Mouse (Mus musculus): ENCODE results near the gene Gm10053. TPM values are rescaled to one million over a fixed set of nuclear protein-coding genes. Genes with fewer than 3 reads are reported as not detected.

Gene Gm10053
- polyA plus RNA-seq, 1 experiment = 12.9 TPM

DNA sequence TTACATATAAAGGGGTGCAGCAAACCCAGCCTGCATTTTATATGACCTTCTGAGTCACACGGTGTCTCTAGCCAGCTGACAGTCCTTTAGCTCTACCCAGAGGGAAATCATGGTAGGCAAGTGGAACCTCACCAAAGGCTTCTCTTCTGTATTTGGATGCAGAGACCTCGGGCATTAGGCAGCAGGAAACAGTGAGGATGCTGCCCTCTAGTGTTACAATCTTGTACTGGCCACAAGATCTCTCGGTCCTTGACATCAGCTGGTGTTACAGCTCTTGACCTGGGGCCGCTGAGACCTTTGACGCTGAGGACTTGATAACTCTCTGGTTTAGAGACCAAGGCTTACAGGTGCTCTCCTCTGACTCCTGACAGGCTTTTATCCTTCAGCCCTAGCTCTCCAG is 10.0 kb downstream of the Gm10053 start:
- Histone ChIP-seq H3K36me3 (ENCODE audit: control insufficient read depth, insufficient read depth, low read length) (no peaks in the 10 kb centered on the region), H3K4me3 (ENCODE audit: control insufficient read depth, insufficient read depth, low read length) (no peak overlapping the region), H3K27ac (ENCODE audit: control insufficient read depth, insufficient read depth, low read length) (no peak overlapping the region), H3K4me1 (replicated peaks; ENCODE audit: control insufficient read depth, insufficient read depth, low read length) (no peaks in the 10 kb centered on the region), H3K27me3 (ENCODE audit: control insufficient read depth, insufficient read depth, low read length) (no peaks in the 10 kb centered on the region)
- DNase-seq = peak; percentile 43
- no peak for TF ChIP-seq POLR2A (IDR thresholded peaks at IDR 0.05; ENCODE audit: control insufficient read depth, extremely low read depth, insufficient read depth, low read length, poor library complexity)
- TF ChIP-seq CTCF (IDR thresholded peaks at IDR 0.05; ENCODE audit: borderline replicate concordance, control insufficient read depth, extremely low read depth, insufficient read depth, low read length, poor library complexity) = no peak
- 11% methylated on average over 5 of the region's 5 CpGs for WGBS

DNA sequence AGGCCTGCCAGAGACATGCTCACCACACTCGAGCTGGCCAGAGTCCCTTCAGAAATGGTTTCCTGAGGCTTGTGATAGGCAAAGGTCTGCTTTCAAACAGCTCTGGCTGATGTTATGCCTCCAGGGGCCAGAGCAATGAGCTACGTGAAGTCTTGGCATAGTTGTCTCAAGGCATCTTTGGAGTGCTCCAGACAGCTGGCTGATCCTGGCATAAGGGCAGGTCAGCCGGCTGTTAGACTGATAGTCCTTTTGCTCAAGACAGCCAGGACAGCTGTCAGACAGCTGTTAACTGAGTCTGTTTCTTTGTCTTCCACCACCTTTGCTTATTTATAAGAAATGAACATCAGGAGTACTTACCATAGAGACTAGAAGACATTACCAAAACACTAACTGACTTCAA is 11.4 kb downstream of the Gm10053 start:
- DNase-seq = no peak
- no peaks in the 10 kb centered on the region for H3K36me3 ChIP-seq (ENCODE audit: control insufficient read depth, insufficient read depth, low read length)
- TF ChIP-seq POLR2A (IDR thresholded peaks at IDR 0.05; ENCODE audit: control insufficient read depth, extremely low read depth, insufficient read depth, low read length, poor library complexity) = no peak
- no peak for TF ChIP-seq CTCF (IDR thresholded peaks at IDR 0.05; ENCODE audit: borderline replicate concordance, control insufficient read depth, extremely low read depth, insufficient read depth, low read length, poor library complexity)
- no peaks in the 10 kb centered on the region for H3K27me3 ChIP-seq (ENCODE audit: control insufficient read depth, insufficient read depth, low read length)
- WGBS = 70% methylated on average over 3 of the region's 3 CpGs
- H3K27ac ChIP-seq (ENCODE audit: control insufficient read depth, insufficient read depth, low read length) = no peak overlapping the region
- H3K4me1 ChIP-seq (replicated peaks; ENCODE audit: control insufficient read depth, insufficient read depth, low read length) = no peaks in the 10 kb centered on the region
- no peak overlapping the region for H3K4me3 ChIP-seq (ENCODE audit: control insufficient read depth, insufficient read depth, low read length)

DNA sequence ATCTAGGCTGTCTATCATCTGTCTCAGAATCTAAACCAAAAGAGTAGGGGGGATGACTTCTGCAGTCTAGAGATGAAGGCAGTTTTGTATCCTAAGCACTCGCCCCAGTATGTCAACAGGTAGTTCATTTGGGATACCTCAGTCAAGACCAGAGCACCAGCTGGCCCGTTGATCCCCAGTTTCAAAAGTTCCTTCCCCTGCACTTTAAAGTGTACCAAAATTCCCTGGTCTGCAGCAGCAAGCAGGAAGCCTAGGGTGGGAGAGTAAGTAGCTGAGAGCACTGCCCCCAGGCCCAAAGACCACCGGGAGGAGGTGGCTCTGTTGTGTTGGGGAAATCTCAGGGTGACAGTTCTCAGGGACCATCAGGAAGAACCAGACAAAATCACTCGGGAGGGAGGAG is 21.1 kb downstream of the Gm10053 start:
- no peaks in the 10 kb centered on the region for H3K4me1 ChIP-seq (replicated peaks; ENCODE audit: control insufficient read depth, insufficient read depth, low read length)
- TF ChIP-seq POLR2A (IDR thresholded peaks at IDR 0.05; ENCODE audit: control insufficient read depth, extremely low read depth, insufficient read depth, low read length, poor library complexity) (no peak), CTCF (IDR thresholded peaks at IDR 0.05; ENCODE audit: borderline replicate concordance, control insufficient read depth, extremely low read depth, insufficient read depth, low read length, poor library complexity) (no peak)
- no peak overlapping the region for H3K27ac ChIP-seq (ENCODE audit: control insufficient read depth, insufficient read depth, low read length)
- no peaks in the 10 kb centered on the region for H3K36me3 ChIP-seq (ENCODE audit: control insufficient read depth, insufficient read depth, low read length)
- WGBS = 32% methylated on average over 4 of the region's 4 CpGs
- peaks cover 34% of the 10 kb centered on the region for H3K27me3 ChIP-seq (ENCODE audit: control insufficient read depth, insufficient read depth, low read length)
- H3K4me3 ChIP-seq (ENCODE audit: control insufficient read depth, insufficient read depth, low read length) = no peak overlapping the region
- no peak for DNase-seq

DNA sequence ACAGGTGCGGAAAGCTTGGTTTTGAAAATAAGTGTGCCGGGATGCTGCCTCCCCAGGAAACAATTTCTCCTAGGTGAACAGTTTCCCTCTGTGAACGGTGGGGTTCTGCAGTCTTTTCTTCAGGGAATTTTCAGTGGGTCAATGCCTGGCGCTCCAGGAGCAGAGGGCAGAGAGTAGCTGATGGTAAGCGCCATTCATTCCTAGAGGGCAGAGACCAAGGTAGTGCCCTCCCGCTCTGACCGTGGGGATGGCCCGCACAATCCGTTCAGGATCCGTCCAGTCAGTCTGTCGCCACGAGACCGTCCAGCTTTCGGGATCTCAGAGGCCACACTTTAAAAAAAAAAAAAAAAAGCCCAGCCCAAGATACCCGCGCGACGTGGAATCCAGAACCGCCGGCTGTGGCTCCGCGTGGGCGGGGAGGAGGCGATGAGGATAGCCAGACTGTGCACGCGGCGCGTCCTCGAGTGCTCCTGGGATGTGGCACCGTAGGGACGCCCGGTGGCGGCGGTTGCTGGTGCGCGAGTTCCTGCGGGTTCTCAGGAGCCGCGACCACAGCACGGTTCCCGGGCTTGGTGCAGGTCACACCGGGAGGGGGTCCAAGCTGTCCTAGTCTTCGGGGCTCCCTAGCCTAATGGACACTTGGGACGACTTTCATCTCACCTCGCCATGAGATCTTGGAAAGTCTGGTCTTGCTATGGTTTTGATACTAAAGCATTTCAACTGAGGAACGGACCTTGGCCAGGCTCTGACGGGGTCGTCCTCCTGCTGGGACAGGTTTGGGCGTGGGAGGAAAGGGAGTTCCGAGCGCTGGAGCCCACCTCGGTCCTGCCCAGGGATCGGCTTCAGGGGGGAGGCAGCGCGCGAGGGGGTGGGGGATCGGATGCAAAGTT is 21.8 kb downstream of the Gm10053 start:
- H3K36me3 ChIP-seq (ENCODE audit: control insufficient read depth, insufficient read depth, low read length) = no peaks in the 10 kb centered on the region
- no peak overlapping the region for H3K27ac ChIP-seq (ENCODE audit: control insufficient read depth, insufficient read depth, low read length)
- TF ChIP-seq POLR2A (IDR thresholded peaks at IDR 0.05; ENCODE audit: control insufficient read depth, extremely low read depth, insufficient read depth, low read length, poor library complexity) = no peak
- TF ChIP-seq CTCF (IDR thresholded peaks at IDR 0.05; ENCODE audit: borderline replicate concordance, control insufficient read depth, extremely low read depth, insufficient read depth, low read length, poor library complexity) = no peak
- H3K27me3 ChIP-seq (ENCODE audit: control insufficient read depth, insufficient read depth, low read length) = peaks cover 36% of the 10 kb centered on the region
- H3K4me1 ChIP-seq (replicated peaks; ENCODE audit: control insufficient read depth, insufficient read depth, low read length) = no peaks in the 10 kb centered on the region
- no peak overlapping the region for H3K4me3 ChIP-seq (ENCODE audit: control insufficient read depth, insufficient read depth, low read length)
- DNase-seq = no peak
- WGBS = 8% methylated on average over 57 of the region's 57 CpGs

DNA sequence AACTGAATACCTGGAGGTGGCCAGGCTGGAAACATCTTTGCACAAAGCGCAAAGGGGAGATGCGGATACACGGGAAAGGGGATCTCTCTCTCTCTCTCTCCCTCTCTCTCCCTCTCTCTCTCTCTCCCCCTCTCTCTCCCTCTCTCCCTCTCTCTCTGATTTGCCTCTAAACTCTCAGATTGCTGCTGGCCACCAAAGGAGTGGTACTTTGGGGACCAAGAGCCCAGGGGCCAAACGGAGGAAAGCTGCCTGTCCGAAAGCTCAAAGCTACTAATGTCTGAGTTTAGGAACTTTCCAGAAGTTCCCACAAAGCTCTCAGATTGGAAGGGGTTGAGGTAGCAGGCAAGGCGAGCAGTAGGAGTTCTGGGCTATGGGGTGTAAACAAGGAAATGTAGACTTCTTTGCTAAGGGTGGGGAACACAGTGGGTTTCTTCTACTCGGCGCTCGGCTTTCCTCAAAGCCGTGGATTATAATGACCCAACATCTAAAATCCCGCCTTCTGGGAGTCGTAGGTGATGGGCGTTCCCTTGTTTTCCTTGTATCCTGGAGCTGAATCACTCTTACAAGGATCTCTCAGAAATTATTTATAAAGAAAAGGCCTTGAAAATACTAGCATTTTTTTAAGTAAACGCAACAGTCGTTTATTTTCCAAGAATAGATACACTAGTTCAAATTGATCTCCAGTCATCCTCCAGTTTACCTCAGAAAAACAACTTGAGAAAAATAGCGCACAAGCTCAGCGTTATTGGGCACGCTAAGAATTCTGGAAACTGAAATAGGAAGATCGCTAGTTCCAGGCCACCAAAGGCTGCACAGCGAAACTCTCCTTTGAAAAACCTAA is 22.6 kb downstream of the Gm10053 start:
- no peak overlapping the region for H3K4me3 ChIP-seq (ENCODE audit: control insufficient read depth, insufficient read depth, low read length)
- no peak for DNase-seq
- H3K27me3 ChIP-seq (ENCODE audit: control insufficient read depth, insufficient read depth, low read length) = peaks cover 37% of the 10 kb centered on the region
- no peak overlapping the region for H3K27ac ChIP-seq (ENCODE audit: control insufficient read depth, insufficient read depth, low read length)
- no peaks in the 10 kb centered on the region for H3K4me1 ChIP-seq (replicated peaks; ENCODE audit: control insufficient read depth, insufficient read depth, low read length)
- TF ChIP-seq CTCF (IDR thresholded peaks at IDR 0.05; ENCODE audit: borderline replicate concordance, control insufficient read depth, extremely low read depth, insufficient read depth, low read length, poor library complexity) = no peak
- no peak for TF ChIP-seq POLR2A (IDR thresholded peaks at IDR 0.05; ENCODE audit: control insufficient read depth, extremely low read depth, insufficient read depth, low read length, poor library complexity)
- 11% methylated on average over 20 of the region's 20 CpGs for WGBS
- H3K36me3 ChIP-seq (ENCODE audit: control insufficient read depth, insufficient read depth, low read length) = no peaks in the 10 kb centered on the region

DNA sequence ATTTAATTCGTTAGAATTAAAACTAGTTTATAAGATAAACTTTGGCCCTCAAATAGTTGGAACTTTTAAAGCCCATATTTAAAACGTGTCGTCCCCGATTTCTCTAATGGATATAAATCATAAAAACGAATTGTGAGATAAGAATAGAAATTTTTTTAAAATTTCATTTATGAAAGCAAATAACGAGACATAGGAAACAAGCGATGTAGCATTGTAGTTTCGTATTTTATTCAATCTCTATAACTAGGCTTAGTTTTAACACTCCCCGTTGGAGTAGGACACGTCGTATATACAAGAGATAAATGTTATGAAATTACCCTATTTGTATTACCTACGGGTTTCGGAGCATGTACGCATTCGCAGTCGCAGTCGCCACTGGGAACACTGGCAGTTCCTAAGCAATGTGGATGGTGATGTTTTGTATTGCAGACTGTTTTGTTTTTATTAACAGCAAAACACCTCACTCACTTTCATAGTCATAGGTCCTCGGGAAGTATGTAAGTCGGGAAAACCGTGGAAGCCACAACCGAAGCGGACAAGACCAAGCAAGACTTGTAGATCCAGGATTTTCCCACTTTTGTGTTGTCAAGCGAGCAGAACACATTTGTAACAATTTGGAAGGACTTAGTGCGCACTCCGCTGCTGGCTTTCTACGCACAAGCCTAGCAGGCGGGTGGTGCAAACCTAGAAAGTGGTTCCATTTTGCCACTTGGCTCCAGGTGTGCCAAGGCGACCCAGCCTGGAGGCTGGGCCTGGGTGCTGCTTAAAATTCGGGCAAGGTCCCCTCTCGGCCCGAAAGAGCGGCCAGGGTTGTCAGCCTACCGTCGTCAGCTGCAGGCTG is 23.5 kb downstream of the Gm10053 start:
- no peak for TF ChIP-seq CTCF (IDR thresholded peaks at IDR 0.05; ENCODE audit: borderline replicate concordance, control insufficient read depth, extremely low read depth, insufficient read depth, low read length, poor library complexity)
- no peak for TF ChIP-seq POLR2A (IDR thresholded peaks at IDR 0.05; ENCODE audit: control insufficient read depth, extremely low read depth, insufficient read depth, low read length, poor library complexity)
- Histone ChIP-seq H3K27me3 (ENCODE audit: control insufficient read depth, insufficient read depth, low read length) (peaks cover 37% of the 10 kb centered on the region), H3K36me3 (ENCODE audit: control insufficient read depth, insufficient read depth, low read length) (no peaks in the 10 kb centered on the region), H3K27ac (ENCODE audit: control insufficient read depth, insufficient read depth, low read length) (no peak overlapping the region), H3K4me3 (ENCODE audit: control insufficient read depth, insufficient read depth, low read length) (no peak overlapping the region), H3K4me1 (replicated peaks; ENCODE audit: control insufficient read depth, insufficient read depth, low read length) (no peaks in the 10 kb centered on the region)
- 8% methylated on average over 34 of the region's 34 CpGs for WGBS
- DNase-seq = no peak

Measured in thymus, adult 2 months (tissue).